Mouse (Mus musculus) midbrain, embryonic 13.5 days (tissue): ENCODE results near the gene Lsm10. TPM values are rescaled to one million over a fixed set of nuclear protein-coding genes. Genes with fewer than 3 reads are reported as not detected.

ENCODE experiments used
- ATAC-seq: fragments of 200-750 bp; cut with Nextera tagmentation; 2 replicates; pipeline ENCODE4 v1.8.0; 2017; ENCODE audit warnings: mild to moderate bottlenecking, moderate TSS enrichment, moderate library complexity
- H3K27ac ChIP-seq: fragments of 300-500 bp; sonication (generic); 2 replicates; pipeline ENCODE4 v1.5.1; 2015; ENCODE audit warnings: inconsistent platforms, mild to moderate bottlenecking, moderate library complexity
- H3K27me3 ChIP-seq: fragments of 300-500 bp; sonication (generic); 2 replicates; pipeline ENCODE4 v1.6.1; 2015; ENCODE audit warnings: mild to moderate bottlenecking, inconsistent platforms
- H3K36me3 ChIP-seq: fragments of 300-500 bp; sonication (generic); 2 replicates; pipeline ENCODE4 v1.6.1; 2015; ENCODE audit warnings: mild to moderate bottlenecking, inconsistent platforms
- H3K4me1 ChIP-seq: fragments of 300-500 bp; sonication (generic); replicated peaks from 2 replicates; pipeline ENCODE4 v1.6.1; 2015; ENCODE audit warnings: inconsistent platforms
- H3K4me2 ChIP-seq: fragments of 300-500 bp; sonication (generic); replicated peaks from 2 replicates; pipeline ENCODE4 v1.6.1; 2015; ENCODE audit warnings: moderate library complexity, mild to moderate bottlenecking, inconsistent platforms
- H3K4me3 ChIP-seq: fragments of 300-500 bp; sonication (generic); replicated peaks from 2 replicates; pipeline ENCODE4 v1.5.1; 2015; ENCODE audit warnings: mild to moderate bottlenecking, inconsistent platforms
- H3K9ac ChIP-seq: fragments of 300-500 bp; sonication (generic); replicated peaks from 2 replicates; pipeline ENCODE4 v1.6.1; 2015; ENCODE audit warnings: mild to moderate bottlenecking, inconsistent platforms
- H3K9me3 ChIP-seq: fragments of 300-500 bp; sonication (generic); 2 replicates; pipeline ENCODE4 v1.6.1; 2016; ENCODE audit warnings: mild to moderate bottlenecking, inconsistent platforms
- WGBS: fragments of 180-500 bp; shearing (Covaris S2); methylation state at CpG from one replicate; pipeline ENCODE4 v1.1.7; 2015; 5-methylcytosine and 5-hydroxymethylcytosine counted together
- polyA plus RNA-seq: library from polyadenylated mRNA; unstranded; fragments of >200 nt; fragmentation: Nextera tagmentation; extraction: Ambion mirVana; gene quantifications from 2 replicates; pipeline ENCODE4 v1.2.1, GENCODE M21; 2015

The Lsm10 gene
- polyA plus RNA-seq, 1 experiment from 2014 or later, result 45.9 TPM

GRCm38 (mm10) chr4:126131290-126132121 lies 35.1 kb downstream of the Lsm10 start:
- no peak overlapping the region for H3K27ac ChIP-seq
- H3K9me3 ChIP-seq, result no peaks in the 10 kb centered on the region
- 62% methylated on average over 10 of the region's 10 CpGs for WGBS
- H3K9ac ChIP-seq, result no peak overlapping the region
- no peak overlapping the region for H3K4me2 ChIP-seq
- H3K4me1 ChIP-seq, result peaks cover 14% of the 10 kb centered on the region
- peaks cover 83% of the 10 kb centered on the region for H3K36me3 ChIP-seq
- no peak overlapping the region for H3K4me3 ChIP-seq
- H3K27me3 ChIP-seq, result no peaks in the 10 kb centered on the region
- peak; percentile 45; the same call in 1 of the 2 replicates for ATAC-seq

- H3K9ac ChIP-seq, result no peak overlapping the region
- WGBS, result 82% methylated on average over 6 of the region's 6 CpGs
- H3K4me2 ChIP-seq, result no peak overlapping the region
- no peak overlapping the region for H3K27ac ChIP-seq
- H3K4me3 ChIP-seq, result no peak overlapping the region
- ATAC-seq, result no peak
- H3K9me3 ChIP-seq, result no peaks in the 10 kb centered on the region
- no peaks in the 10 kb centered on the region for H3K27me3 ChIP-seq
- peaks cover 14% of the 10 kb centered on the region for H3K4me1 ChIP-seq
- H3K36me3 ChIP-seq, result peaks cover 84% of the 10 kb centered on the region
Measured at GRCm38 (mm10) chr4:126132636-126133264, 36.3 kb downstream of the Lsm10 start.

GRCm38 (mm10) chr4:126134236-126134635 lies 37.8 kb downstream of the Lsm10 start:
- ATAC-seq, result no peak
- H3K4me1 ChIP-seq, result peaks cover 14% of the 10 kb centered on the region
- H3K9ac ChIP-seq, result no peak overlapping the region
- no peaks in the 10 kb centered on the region for H3K9me3 ChIP-seq
- H3K4me3 ChIP-seq, result no peak overlapping the region
- H3K36me3 ChIP-seq, result peaks cover 84% of the 10 kb centered on the region
- H3K27ac ChIP-seq, result no peak overlapping the region
- 97% methylated on average over 4 of the region's 4 CpGs for WGBS
- H3K27me3 ChIP-seq, result no peaks in the 10 kb centered on the region
- no peak overlapping the region for H3K4me2 ChIP-seq

DNA sequence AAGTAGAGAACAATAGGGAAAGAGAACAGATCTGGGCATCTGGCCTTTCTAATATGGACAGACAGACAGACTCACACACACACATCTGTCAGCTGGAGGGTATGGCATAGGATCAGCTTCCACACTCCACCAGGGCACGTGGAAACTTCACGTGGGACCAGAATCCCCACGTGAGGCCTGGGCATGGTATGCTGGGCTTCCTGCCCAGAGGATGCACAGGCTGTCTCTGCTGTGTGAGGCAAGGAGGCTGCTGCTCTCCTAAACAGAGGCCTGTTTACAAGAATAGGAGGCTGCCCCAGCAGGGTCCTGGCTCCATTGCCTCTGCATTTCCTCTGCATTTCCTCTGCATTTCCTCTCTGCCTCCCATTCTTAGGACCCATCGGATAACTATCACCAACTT lies 38.2 kb downstream of the Lsm10 start:
- no peak overlapping the region for H3K4me2 ChIP-seq
- no peaks in the 10 kb centered on the region for H3K9me3 ChIP-seq
- peaks cover 84% of the 10 kb centered on the region for H3K36me3 ChIP-seq
- no peak overlapping the region for H3K9ac ChIP-seq
- H3K27ac ChIP-seq, result no peak overlapping the region
- H3K4me1 ChIP-seq, result peaks cover 14% of the 10 kb centered on the region
- 92% methylated on average over 4 of the region's 4 CpGs for WGBS
- H3K27me3 ChIP-seq, result no peaks in the 10 kb centered on the region
- ATAC-seq, result no peak
- no peak overlapping the region for H3K4me3 ChIP-seq

DNA sequence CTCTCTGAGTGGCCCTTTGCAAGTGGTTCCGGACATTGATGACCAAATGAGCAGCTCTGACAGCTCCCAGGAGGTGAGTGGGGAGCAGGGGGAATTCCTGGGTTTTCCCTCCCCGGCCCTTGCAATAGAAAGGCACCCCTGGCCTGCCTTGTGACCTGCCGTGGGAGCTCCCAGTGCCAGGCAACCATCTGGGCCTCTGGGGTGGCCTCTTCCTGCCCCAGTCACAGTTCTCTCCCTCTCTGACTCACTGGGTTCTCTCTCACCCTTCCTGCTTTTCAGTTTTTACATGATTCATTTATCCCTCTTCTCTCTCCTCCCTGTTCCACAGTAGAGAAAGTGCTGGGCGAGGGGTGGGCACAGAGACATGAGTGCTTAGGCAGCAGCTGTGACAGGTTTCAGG lies 41.4 kb downstream of the Lsm10 start:
- WGBS, result 83% methylated on average over 4 of the region's 4 CpGs
- H3K27me3 ChIP-seq, result no peaks in the 10 kb centered on the region
- no peak for ATAC-seq

GRCm38 (mm10) chr4:126141021-126141420 lies 44.6 kb downstream of the Lsm10 start:
- Histone ChIP-seq H3K4me1 (no peaks in the 10 kb centered on the region), H3K27me3 (no peaks in the 10 kb centered on the region), H3K4me3 (no peak overlapping the region), H3K27ac (no peak overlapping the region), H3K4me2 (no peak overlapping the region), H3K36me3 (peaks cover 44% of the 10 kb centered on the region), H3K9ac (no peak overlapping the region), H3K9me3 (no peaks in the 10 kb centered on the region)
- no peak for ATAC-seq
- 80% methylated on average over 5 of the region's 5 CpGs for WGBS

More for the DNA sequence above, 41.4 kb downstream of the Lsm10 start:
- no peak overlapping the region for H3K27ac ChIP-seq
- H3K4me1 ChIP-seq, result no peaks in the 10 kb centered on the region
- peaks cover 72% of the 10 kb centered on the region for H3K36me3 ChIP-seq
- no peak overlapping the region for H3K9ac ChIP-seq
- H3K4me3 ChIP-seq, result no peak overlapping the region
- no peaks in the 10 kb centered on the region for H3K9me3 ChIP-seq
- H3K4me2 ChIP-seq, result no peak overlapping the region

- Histone ChIP-seq H3K36me3 (0 out of 2 replicates have a peak, but pooled peaks cover 3% of the 10 kb centered on the region), H3K9ac (no peak overlapping the region), H3K4me2 (no peak overlapping the region), H3K4me3 (no peak overlapping the region), H3K9me3 (no peaks in the 10 kb centered on the region), H3K27ac (no peak overlapping the region), H3K4me1 (peaks cover 21% of the 10 kb centered on the region), H3K27me3 (peaks cover 39% of the 10 kb centered on the region)
- 60% methylated on average over 4 of the region's 4 CpGs for WGBS
- ATAC-seq, result no peak
Measured at GRCm38 (mm10) chr4:126145396-126145795, 49.0 kb downstream of the Lsm10 start.

DNA sequence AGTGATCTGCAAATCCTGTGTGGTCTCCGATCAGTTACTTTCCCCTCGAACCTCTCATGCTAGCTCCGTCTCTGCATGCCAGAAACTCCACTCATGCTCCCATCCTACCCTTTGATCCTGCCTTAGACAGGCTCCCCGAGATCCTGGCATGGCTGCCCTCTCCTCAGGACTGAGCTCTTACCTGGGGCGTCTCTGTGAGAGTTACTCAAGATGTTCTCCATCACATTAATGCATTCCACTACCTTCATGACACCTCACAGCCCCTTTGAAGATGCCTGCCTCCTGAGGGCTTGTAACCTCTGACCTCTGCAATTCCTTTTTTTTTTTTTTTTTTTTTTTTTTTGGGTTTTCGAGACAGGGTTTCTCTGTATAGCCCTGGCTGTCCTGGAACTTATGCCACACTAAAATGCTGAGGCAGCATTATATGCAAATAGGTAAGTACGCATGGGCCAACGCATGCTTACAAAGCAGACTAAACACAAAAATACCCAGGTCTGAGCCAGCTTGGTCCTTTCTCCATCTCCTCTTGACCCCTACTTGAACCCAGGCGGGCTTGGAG lies 50.6 kb downstream of the Lsm10 start:
- no peak for ATAC-seq
- Histone ChIP-seq H3K4me2 (no peak overlapping the region), H3K27ac (0 out of 2 replicates have a peak overlapping the region, but pooled peaks have one; percentile 5), H3K9ac (no peak overlapping the region), H3K27me3 (peaks cover 56% of the 10 kb centered on the region), H3K4me1 (peaks cover 21% of the 10 kb centered on the region), H3K36me3 (0 out of 2 replicates have a peak, but pooled peaks cover 3% of the 10 kb centered on the region), H3K4me3 (no peak overlapping the region), H3K9me3 (no peaks in the 10 kb centered on the region)
- 60% methylated on average over 9 of the region's 9 CpGs for WGBS

DNA sequence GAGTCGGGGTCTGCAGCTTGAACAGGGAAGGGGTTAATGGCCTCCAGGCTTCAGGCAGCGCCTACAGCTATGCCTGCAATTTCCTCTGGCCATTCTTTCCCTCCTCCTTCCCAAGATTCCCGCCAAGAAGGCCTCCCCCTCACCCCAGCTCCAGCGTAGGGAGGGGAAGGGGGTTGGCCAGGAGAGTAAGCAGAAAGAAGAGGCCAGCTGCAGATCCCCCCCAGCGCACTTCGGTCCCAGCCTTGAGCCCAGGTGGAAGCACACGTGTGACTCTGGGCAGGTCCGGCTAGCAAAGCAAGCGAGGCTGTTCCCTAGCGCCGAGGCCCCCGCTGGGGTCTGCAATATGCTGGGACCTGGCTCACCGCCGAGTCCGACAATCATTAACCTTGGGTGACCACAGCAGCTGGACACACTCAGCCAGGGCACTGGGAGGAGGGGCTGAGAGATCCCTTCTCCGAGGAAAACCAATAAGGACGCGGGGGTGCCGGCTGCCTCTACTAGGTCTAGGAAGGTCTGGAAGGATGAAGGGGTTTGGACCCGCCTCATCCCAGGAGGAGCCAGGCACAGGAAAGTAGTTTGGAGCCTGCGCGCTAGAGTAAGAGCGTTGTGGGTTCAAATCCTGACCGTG lies 51.2 kb downstream of the Lsm10 start, which contains the start of gene Eva1b:
Gene Eva1b, plus strand, starts transcription at position 212 of the 628 bp plus-strand sequence.
- ATAC-seq, result no peak
- Histone ChIP-seq H3K9me3 (no peaks in the 10 kb centered on the region), H3K4me3 (peak within 1 kb of the TSS; percentile 42), H3K36me3 (0 out of 2 replicates have a peak, but pooled peaks cover 3% of the 10 kb centered on the region), H3K4me1 (peaks cover 21% of the 10 kb centered on the region), H3K4me2 (peak within 1 kb of the TSS; percentile 62), H3K9ac (peak within 1 kb of the TSS; percentile 59), H3K27me3 (peaks cover 60% of the 10 kb centered on the region), H3K27ac (0 out of 2 replicates have a peak within 1 kb of the TSS, but pooled peaks have one; percentile 5)
- WGBS, result 2% methylated on average over 23 of the region's 24 CpGs
